Mouse (Mus musculus): ENCODE measurements around the gene Acoxl. TPM values are rescaled to one million over a fixed set of nuclear protein-coding genes. Genes with fewer than 3 reads are reported as not detected.

Acoxl gene
- polyA plus RNA-seq, 1 experiment: not detected

DNA sequence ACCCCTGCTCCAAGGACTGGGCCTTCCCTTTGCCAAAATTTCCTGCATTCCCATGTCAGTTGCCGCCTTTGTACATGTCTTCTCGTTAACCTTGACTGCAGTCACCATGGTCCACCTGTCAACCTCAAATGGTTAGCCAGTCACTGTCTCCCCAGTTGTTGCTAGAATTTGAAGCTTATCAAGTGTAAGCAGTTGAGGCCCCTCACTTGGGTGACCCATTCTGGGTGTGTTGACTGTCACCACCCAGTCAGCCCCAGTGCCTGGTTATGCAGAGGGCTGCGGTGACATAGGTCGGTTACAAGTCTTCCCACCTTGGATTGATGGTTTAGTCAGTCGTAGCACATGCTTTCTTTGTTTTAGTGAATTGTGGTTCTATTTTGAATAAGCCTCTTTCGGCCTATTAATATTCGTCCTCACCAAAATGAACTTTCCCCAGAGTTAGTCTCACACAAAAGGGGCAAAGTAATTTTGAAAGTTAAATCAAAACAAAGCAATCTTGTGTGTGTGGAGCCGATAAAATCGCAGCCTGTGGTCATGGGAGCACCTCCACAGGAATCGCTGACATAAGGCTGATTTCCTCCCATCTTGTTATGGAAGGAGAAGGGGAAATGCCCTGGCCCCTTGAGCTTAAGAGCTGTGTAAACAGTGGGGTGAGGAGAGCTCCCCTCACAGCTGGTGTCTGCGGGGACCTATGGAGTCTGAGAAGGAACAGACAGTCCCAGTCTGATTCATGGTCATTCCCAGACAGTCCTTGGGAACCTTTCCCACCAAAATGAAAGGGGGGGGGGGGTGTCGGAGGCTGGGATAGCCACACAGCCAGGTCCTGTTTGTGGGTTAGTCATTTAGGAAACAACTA, 318.1 kb downstream of the Acoxl start:
- Histone ChIP-seq H3K4me3 (replicated peaks; ENCODE audit: control insufficient read depth, low read depth, low read length) (no peak overlapping the region), H3K27ac (ENCODE audit: control insufficient read depth, insufficient read depth, low read depth, low read length, poor library complexity) (no peak overlapping the region), H3K4me1 (ENCODE audit: control insufficient read depth, insufficient read depth, low read length) (peaks cover 12% of the 10 kb centered on the region)
- WGBS: 34% methylated on average over 12 of the region's 12 CpGs
- TF ChIP-seq POLR2A (IDR thresholded peaks at IDR 0.05; ENCODE audit: borderline replicate concordance, control insufficient read depth, low read depth, low read length) (no peak), CTCF (IDR thresholded peaks at IDR 0.05; ENCODE audit: control insufficient read depth, insufficient read depth, low read length) (no peak)

DNA sequence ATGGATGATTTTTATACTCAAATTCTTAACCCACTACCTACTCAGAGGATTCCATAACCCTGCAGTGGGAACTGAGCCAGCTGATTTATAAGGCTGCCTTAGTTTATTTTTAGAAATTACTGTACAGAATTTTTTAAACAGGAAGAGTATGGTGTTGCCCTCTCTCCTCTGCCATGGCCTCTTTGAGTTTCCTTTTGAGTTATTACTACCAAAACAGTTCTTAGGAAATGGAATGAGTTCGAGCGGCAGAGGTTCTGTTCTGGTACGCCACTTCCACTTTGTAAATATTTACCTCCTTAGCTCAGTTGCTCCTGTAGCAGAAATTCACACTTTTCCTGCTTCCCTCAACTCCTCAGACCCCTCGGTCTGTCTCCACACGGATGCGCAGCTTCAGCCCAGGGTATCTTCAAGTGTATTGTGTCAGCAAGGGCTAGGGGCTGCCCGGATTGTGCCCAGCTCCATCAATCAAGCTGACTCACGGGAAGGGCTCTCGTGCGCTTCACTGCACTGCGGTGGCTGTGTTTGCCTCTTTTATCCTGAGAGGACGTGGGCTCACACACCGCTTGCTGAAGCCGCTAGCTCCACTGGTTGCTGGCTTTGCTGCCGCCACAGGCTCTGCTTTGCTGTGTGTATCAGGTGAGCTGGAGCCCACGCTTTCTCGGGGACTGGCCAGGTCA, 320.2 kb downstream of the Acoxl start:
- Histone ChIP-seq H3K4me3 (replicated peaks; ENCODE audit: control insufficient read depth, low read depth, low read length) (no peak overlapping the region), H3K4me1 (ENCODE audit: control insufficient read depth, insufficient read depth, low read length) (peaks cover 4% of the 10 kb centered on the region), H3K27ac (ENCODE audit: control insufficient read depth, insufficient read depth, low read depth, low read length, poor library complexity) (no peak overlapping the region)
- WGBS: 43% methylated on average over 17 of the region's 17 CpGs
- TF ChIP-seq POLR2A (IDR thresholded peaks at IDR 0.05; ENCODE audit: borderline replicate concordance, control insufficient read depth, low read depth, low read length): no peak
- no peak for TF ChIP-seq CTCF (IDR thresholded peaks at IDR 0.05; ENCODE audit: control insufficient read depth, insufficient read depth, low read length)

DNA sequence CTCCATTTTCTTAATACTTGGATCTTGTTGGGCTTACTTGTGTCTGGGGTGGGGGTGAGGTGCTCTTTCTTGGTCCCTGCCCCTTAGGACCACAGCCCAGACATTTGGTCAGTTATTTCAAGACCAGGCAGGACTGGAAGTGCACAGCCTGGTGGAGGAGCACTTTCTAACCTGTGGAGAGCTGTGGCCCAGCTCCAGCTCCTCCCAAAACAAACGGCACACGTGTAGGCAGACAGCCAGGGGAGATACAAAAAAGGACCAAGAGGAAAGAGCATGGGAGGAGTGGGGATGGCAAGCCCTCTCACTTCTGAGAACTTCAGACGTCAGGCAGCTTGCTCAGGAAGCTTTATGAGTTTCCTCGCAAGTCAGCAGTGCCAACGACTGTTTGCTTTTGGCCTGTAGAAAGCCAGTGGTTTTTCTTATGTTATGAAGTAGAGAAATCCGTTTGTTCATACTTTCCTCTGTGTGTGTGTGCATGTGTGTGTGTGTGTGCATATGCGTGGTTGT, 321.0 kb downstream of the Acoxl start:
- 44% methylated on average over 7 of the region's 7 CpGs for WGBS
- TF ChIP-seq POLR2A (IDR thresholded peaks at IDR 0.05; ENCODE audit: borderline replicate concordance, control insufficient read depth, low read depth, low read length) (no peak), CTCF (IDR thresholded peaks at IDR 0.05; ENCODE audit: control insufficient read depth, insufficient read depth, low read length) (no peak)
- peaks cover 3% of the 10 kb centered on the region for H3K4me1 ChIP-seq (ENCODE audit: control insufficient read depth, insufficient read depth, low read length)
- H3K4me3 ChIP-seq (replicated peaks; ENCODE audit: control insufficient read depth, low read depth, low read length): no peak overlapping the region
- H3K27ac ChIP-seq (ENCODE audit: control insufficient read depth, insufficient read depth, low read depth, low read length, poor library complexity): no peak overlapping the region

DNA sequence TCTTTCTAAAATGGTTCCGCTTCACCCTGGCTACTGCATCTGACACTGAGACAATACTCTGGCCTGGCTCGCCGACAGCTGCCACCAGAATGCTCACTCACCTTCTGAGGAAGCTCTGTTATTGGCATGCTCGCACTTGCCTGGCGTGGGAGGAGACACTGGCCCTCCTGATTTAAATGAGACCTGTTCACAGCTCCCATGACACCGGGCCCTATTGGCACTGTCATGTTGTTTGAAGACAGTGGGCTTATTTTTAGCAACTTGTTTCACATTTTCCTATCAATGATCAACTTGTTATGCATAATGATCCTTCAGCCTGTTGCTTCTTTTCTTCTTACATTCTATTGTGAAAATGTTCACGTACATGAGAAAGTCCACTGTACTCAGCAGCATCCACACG, 324.5 kb downstream of the Acoxl start:
- no peak overlapping the region for H3K27ac ChIP-seq (ENCODE audit: control insufficient read depth, insufficient read depth, low read depth, low read length, poor library complexity)
- no peaks in the 10 kb centered on the region; the same call in 1 of the 2 replicates for H3K4me1 ChIP-seq (ENCODE audit: control insufficient read depth, insufficient read depth, low read length)
- H3K4me3 ChIP-seq (replicated peaks; ENCODE audit: control insufficient read depth, low read depth, low read length): no peak overlapping the region
- WGBS: 84% methylated on average over 8 of the region's 8 CpGs
- TF ChIP-seq POLR2A (IDR thresholded peaks at IDR 0.05; ENCODE audit: borderline replicate concordance, control insufficient read depth, low read depth, low read length): no peak
- TF ChIP-seq CTCF (IDR thresholded peaks at IDR 0.05; ENCODE audit: control insufficient read depth, insufficient read depth, low read length): no peak

DNA sequence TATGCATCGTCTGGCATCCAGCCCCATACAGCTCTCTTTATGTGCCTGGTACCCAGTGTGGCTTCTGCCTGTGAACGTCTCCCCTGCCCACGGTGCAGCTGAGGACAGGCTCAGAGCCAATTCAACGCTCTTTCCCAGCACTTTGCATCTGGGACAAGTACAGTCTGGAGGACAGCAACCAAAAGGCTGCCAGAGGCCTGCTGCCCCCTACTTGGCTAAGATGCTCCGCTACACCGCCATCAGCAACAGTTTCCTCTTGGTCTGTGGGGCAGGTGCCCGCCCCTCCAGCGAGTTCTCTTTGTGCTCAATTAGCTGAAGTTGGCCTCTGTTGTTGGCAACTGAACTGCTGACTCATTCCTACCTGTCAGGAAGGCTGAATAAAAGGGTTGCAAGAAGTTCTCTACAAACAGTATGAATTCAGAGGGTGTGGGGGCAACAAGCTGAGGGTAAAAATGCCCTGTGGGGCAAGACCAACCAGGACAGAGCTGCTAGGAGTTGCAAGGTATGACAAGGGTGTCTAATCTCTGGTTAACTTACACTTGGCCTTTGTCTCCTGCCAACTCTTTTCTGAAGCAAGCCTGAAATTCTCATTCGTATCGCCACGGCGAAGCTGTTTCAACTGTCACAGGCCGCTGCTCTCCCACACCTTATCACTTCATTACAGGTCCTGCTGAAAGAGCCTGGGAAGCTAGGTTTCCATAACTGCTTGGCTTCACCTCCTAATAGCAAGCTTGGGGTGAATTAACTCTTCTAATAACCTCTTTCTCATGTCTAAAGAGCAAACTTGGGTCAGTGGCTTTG, 328.1 kb downstream of the Acoxl start:
- Histone ChIP-seq H3K27ac (ENCODE audit: control insufficient read depth, insufficient read depth, low read depth, low read length, poor library complexity) (peak overlapping the region; percentile 31; the same call in 1 of the 2 replicates), H3K4me3 (replicated peaks; ENCODE audit: control insufficient read depth, low read depth, low read length) (no peak overlapping the region), H3K4me1 (ENCODE audit: control insufficient read depth, insufficient read depth, low read length) (peaks cover 1% of the 10 kb centered on the region; the same call in 1 of the 2 replicates)
- TF ChIP-seq POLR2A (IDR thresholded peaks at IDR 0.05; ENCODE audit: borderline replicate concordance, control insufficient read depth, low read depth, low read length) (no peak), CTCF (IDR thresholded peaks at IDR 0.05; ENCODE audit: control insufficient read depth, insufficient read depth, low read length) (no peak)
- WGBS: 52% methylated on average over 13 of the region's 13 CpGs

DNA sequence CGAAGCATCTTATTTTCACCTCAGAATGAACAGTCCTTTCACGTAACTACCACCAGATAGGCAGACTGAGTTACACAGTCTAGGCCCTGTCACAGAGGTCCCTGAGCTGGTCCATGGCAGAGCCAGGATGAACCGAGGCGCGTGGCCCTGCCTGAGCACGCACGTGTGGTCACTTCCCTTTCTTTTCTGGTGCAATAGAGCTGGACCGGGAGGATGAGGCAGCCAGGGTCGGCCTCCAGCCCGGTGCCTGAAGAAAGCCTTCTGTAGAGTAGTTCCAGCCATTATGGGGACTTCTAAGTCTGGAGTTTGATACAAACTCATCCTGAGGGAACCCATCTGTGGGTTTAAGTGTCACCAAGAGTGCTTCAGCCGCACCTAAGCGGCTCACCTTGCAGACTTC, 329.3 kb downstream of the Acoxl start:
- 56% methylated on average over 12 of the region's 12 CpGs for WGBS
- Histone ChIP-seq H3K4me3 (replicated peaks; ENCODE audit: control insufficient read depth, low read depth, low read length) (no peak overlapping the region), H3K27ac (ENCODE audit: control insufficient read depth, insufficient read depth, low read depth, low read length, poor library complexity) (no peak overlapping the region)

DNA sequence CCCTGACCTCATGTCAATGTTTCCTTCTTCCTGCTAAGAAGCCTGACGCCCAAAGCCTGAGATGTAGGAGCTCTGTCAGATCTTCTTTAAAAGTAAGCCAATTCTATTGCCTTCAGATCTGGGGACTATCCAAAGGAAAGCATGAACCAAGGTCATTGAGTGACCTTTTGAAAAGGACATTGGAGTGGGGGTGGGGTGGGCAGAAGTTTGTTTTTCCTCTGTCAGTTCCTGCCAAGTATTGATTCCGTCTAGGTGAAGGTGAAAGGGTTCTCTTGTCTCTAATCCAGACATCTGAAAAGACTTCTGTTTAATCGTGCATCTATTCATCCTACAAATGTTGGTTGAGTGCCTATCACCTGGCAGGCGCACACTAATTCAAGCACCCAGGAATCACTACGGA, 330.8 kb downstream of the Acoxl start:
- Histone ChIP-seq H3K4me3 (replicated peaks; ENCODE audit: control insufficient read depth, low read depth, low read length) (no peak overlapping the region), H3K4me1 (ENCODE audit: control insufficient read depth, insufficient read depth, low read length) (peaks cover 1% of the 10 kb centered on the region; the same call in 1 of the 2 replicates), H3K27ac (ENCODE audit: control insufficient read depth, insufficient read depth, low read depth, low read length, poor library complexity) (no peak overlapping the region)
- 76% methylated on average over 5 of the region's 5 CpGs for WGBS
- TF ChIP-seq CTCF (IDR thresholded peaks at IDR 0.05; ENCODE audit: control insufficient read depth, insufficient read depth, low read length) (no peak), POLR2A (IDR thresholded peaks at IDR 0.05; ENCODE audit: borderline replicate concordance, control insufficient read depth, low read depth, low read length) (no peak)

More for the DNA sequence above, 329.3 kb downstream of the Acoxl start:
- peaks cover 1% of the 10 kb centered on the region; the same call in 1 of the 2 replicates for H3K4me1 ChIP-seq (ENCODE audit: control insufficient read depth, insufficient read depth, low read length)
- no peak for TF ChIP-seq CTCF (IDR thresholded peaks at IDR 0.05; ENCODE audit: control insufficient read depth, insufficient read depth, low read length)
- no peak for TF ChIP-seq POLR2A (IDR thresholded peaks at IDR 0.05; ENCODE audit: borderline replicate concordance, control insufficient read depth, low read depth, low read length)
